Mouse (Mus musculus): ENCODE measurements around the gene Psma6. TPM values are rescaled to one million over a fixed set of nuclear protein-coding genes. Genes with fewer than 3 reads are reported as not detected.

Psma6 gene
- polyA plus RNA-seq, 1 experiment from 2014 or later = 433 TPM

GRCm38 (mm10) chr12:55459739-55460138, 75.7 kb downstream of the Psma6 start:
- DNase-seq (ENCODE audit: low spot score) = no peak
- Histone ChIP-seq H3K27me3 (replicated peaks; ENCODE audit: control insufficient read depth, insufficient read depth, low read length) (no peaks in the 10 kb centered on the region), H3K9me3 (ENCODE audit: control insufficient read depth, low read length) (no peaks in the 10 kb centered on the region), H3K4me1 (replicated peaks; ENCODE audit: control insufficient read depth, insufficient read depth, low read length) (peaks cover 26% of the 10 kb centered on the region), H3K36me3 (ENCODE audit: control insufficient read depth, insufficient read depth, low read length) (no peaks in the 10 kb centered on the region), H3K4me3 (ENCODE audit: low read depth, low read length) (no peak overlapping the region), H3K4me2 (ENCODE audit: low read length) (no peak overlapping the region), H3K27ac (ENCODE audit: low read depth) (no peak overlapping the region), H3K9ac (ENCODE audit: low read length) (no peak overlapping the region)
- 78% methylated on average over 8 of the region's 8 CpGs for WGBS
- no peak for ATAC-seq (replicated peaks; ENCODE audit: low FRiP score, low TSS enrichment, low read depth)

- Histone ChIP-seq H3K9ac (ENCODE audit: low read length) (no peak overlapping the region), H3K9me3 (ENCODE audit: control insufficient read depth, low read length) (no peaks in the 10 kb centered on the region), H3K36me3 (ENCODE audit: control insufficient read depth, insufficient read depth, low read length) (no peaks in the 10 kb centered on the region), H3K4me1 (replicated peaks; ENCODE audit: control insufficient read depth, insufficient read depth, low read length) (peaks cover 34% of the 10 kb centered on the region), H3K4me2 (ENCODE audit: low read length) (no peak overlapping the region), H3K27me3 (replicated peaks; ENCODE audit: control insufficient read depth, insufficient read depth, low read length) (no peaks in the 10 kb centered on the region), H3K27ac (ENCODE audit: low read depth) (peak overlapping the region; percentile 44; the same call in 1 of the 2 replicates), H3K4me3 (ENCODE audit: low read depth, low read length) (no peak overlapping the region)
- 45% methylated on average over 4 of the region's 4 CpGs for WGBS
- ATAC-seq (replicated peaks; ENCODE audit: low FRiP score, low TSS enrichment, low read depth) (no peak), DNase-seq (ENCODE audit: low spot score) (no peak)
Measured at GRCm38 (mm10) chr12:55460900-55461299, 76.9 kb downstream of the Psma6 start.

- H3K4me3 ChIP-seq (ENCODE audit: low read depth, low read length) = no peak overlapping the region
- no peak overlapping the region for H3K9ac ChIP-seq (ENCODE audit: low read length)
- no peak overlapping the region for H3K4me2 ChIP-seq (ENCODE audit: low read length)
- no peaks in the 10 kb centered on the region for H3K36me3 ChIP-seq (ENCODE audit: control insufficient read depth, insufficient read depth, low read length)
- ATAC-seq (replicated peaks; ENCODE audit: low FRiP score, low TSS enrichment, low read depth) = no peak
- 41% methylated on average over 6 of the region's 6 CpGs for WGBS
- peaks cover 34% of the 10 kb centered on the region for H3K4me1 ChIP-seq (replicated peaks; ENCODE audit: control insufficient read depth, insufficient read depth, low read length)
- H3K9me3 ChIP-seq (ENCODE audit: control insufficient read depth, low read length) = no peaks in the 10 kb centered on the region
- H3K27ac ChIP-seq (ENCODE audit: low read depth) = peak overlapping the region; percentile 44; the same call in 1 of the 2 replicates
- DNase-seq (ENCODE audit: low spot score) = no peak
- no peaks in the 10 kb centered on the region for H3K27me3 ChIP-seq (replicated peaks; ENCODE audit: control insufficient read depth, insufficient read depth, low read length)
Measured at GRCm38 (mm10) chr12:55461767-55462166, 77.7 kb downstream of the Psma6 start.

DNA sequence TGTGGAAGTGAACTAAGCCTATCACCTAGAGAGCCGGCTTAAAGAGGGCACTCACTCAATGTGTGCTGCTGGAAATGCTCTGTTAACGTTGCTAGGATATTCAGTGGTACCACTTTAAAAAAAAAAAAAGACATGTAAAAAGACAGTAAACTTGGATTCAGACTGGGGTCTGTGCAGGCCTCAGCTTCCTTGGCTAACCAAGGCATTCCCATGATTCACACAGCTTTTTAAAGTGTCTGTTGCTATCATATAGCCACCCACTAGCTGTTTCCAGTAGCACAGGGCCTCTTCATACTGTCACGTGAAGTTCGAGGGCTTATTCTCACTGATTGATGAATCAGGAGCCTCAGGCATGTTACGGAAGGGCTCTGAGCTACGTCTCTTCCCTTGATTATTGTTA, 78.4 kb downstream of the Psma6 start:
- H3K36me3 ChIP-seq (ENCODE audit: control insufficient read depth, insufficient read depth, low read length) = no peaks in the 10 kb centered on the region
- WGBS = 44% methylated on average over 6 of the region's 6 CpGs
- H3K27ac ChIP-seq (ENCODE audit: low read depth) = peak overlapping the region; percentile 44; the same call in 1 of the 2 replicates
- no peak overlapping the region for H3K4me2 ChIP-seq (ENCODE audit: low read length)
- H3K27me3 ChIP-seq (replicated peaks; ENCODE audit: control insufficient read depth, insufficient read depth, low read length) = no peaks in the 10 kb centered on the region
- no peak for ATAC-seq (replicated peaks; ENCODE audit: low FRiP score, low TSS enrichment, low read depth)
- no peak for DNase-seq (ENCODE audit: low spot score)
- no peak overlapping the region for H3K9ac ChIP-seq (ENCODE audit: low read length)
- no peak overlapping the region for H3K4me3 ChIP-seq (ENCODE audit: low read depth, low read length)
- no peaks in the 10 kb centered on the region for H3K9me3 ChIP-seq (ENCODE audit: control insufficient read depth, low read length)
- H3K4me1 ChIP-seq (replicated peaks; ENCODE audit: control insufficient read depth, insufficient read depth, low read length) = peaks cover 34% of the 10 kb centered on the region

DNA sequence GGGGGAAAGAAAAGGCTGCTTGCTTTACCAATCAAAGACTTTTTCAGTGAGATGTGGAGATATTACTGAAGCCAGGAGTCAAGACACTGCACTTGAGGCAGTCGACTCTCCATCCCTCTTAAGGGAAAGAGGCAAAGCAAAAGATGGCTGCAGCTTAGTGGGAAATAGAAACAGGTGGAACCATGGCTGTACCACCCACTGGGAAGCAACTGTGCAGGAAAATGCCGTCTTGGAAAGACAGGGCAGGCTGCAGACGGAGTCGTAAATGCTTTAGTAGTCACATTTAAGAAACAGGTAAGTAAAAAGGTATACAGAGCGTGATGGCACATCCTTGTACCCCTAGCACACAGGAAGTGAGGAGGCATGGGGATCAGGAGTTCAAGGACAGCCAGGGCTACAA, 79.1 kb downstream of the Psma6 start:
- no peak overlapping the region for H3K4me2 ChIP-seq (ENCODE audit: low read length)
- H3K9ac ChIP-seq (ENCODE audit: low read length) = no peak overlapping the region
- peak overlapping the region; percentile 44; the same call in 1 of the 2 replicates for H3K27ac ChIP-seq (ENCODE audit: low read depth)
- H3K36me3 ChIP-seq (ENCODE audit: control insufficient read depth, insufficient read depth, low read length) = no peaks in the 10 kb centered on the region
- WGBS = 82% methylated on average over 5 of the region's 5 CpGs
- DNase-seq (ENCODE audit: low spot score) (no peak), ATAC-seq (replicated peaks; ENCODE audit: low FRiP score, low TSS enrichment, low read depth) (no peak)
- H3K4me1 ChIP-seq (replicated peaks; ENCODE audit: control insufficient read depth, insufficient read depth, low read length) = peaks cover 37% of the 10 kb centered on the region
- H3K27me3 ChIP-seq (replicated peaks; ENCODE audit: control insufficient read depth, insufficient read depth, low read length) = no peaks in the 10 kb centered on the region
- H3K9me3 ChIP-seq (ENCODE audit: control insufficient read depth, low read length) = no peaks in the 10 kb centered on the region
- H3K4me3 ChIP-seq (ENCODE audit: low read depth, low read length) = no peak overlapping the region

- Histone ChIP-seq H3K9me3 (ENCODE audit: control insufficient read depth, low read length) (no peaks in the 10 kb centered on the region), H3K4me1 (replicated peaks; ENCODE audit: control insufficient read depth, insufficient read depth, low read length) (peaks cover 37% of the 10 kb centered on the region), H3K27ac (ENCODE audit: low read depth) (peak overlapping the region; percentile 54; the same call in 1 of the 2 replicates), H3K36me3 (ENCODE audit: control insufficient read depth, insufficient read depth, low read length) (no peaks in the 10 kb centered on the region), H3K9ac (ENCODE audit: low read length) (no peak overlapping the region), H3K4me2 (ENCODE audit: low read length) (0 out of 2 replicates have a peak overlapping the region, but pooled peaks have one; percentile 2), H3K4me3 (ENCODE audit: low read depth, low read length) (no peak overlapping the region), H3K27me3 (replicated peaks; ENCODE audit: control insufficient read depth, insufficient read depth, low read length) (no peaks in the 10 kb centered on the region)
- DNase-seq (ENCODE audit: low spot score) = peak; percentile 69
- WGBS = 22% methylated on average over 16 of the region's 16 CpGs
- ATAC-seq (replicated peaks; ENCODE audit: low FRiP score, low TSS enrichment, low read depth) = no peak
Measured at GRCm38 (mm10) chr12:55463992-55464845, 80.2 kb downstream of the Psma6 start.

- peak overlapping the region; percentile 11; the same call in 1 of the 2 replicates for H3K27ac ChIP-seq (ENCODE audit: low read depth)
- ATAC-seq (replicated peaks; ENCODE audit: low FRiP score, low TSS enrichment, low read depth) = no peak
- H3K36me3 ChIP-seq (ENCODE audit: control insufficient read depth, insufficient read depth, low read length) = no peaks in the 10 kb centered on the region
- H3K4me3 ChIP-seq (ENCODE audit: low read depth, low read length) = no peak overlapping the region
- H3K9ac ChIP-seq (ENCODE audit: low read length) = no peak overlapping the region
- H3K27me3 ChIP-seq (replicated peaks; ENCODE audit: control insufficient read depth, insufficient read depth, low read length) = no peaks in the 10 kb centered on the region
- 44% methylated on average over 14 of the region's 14 CpGs for WGBS
- no peaks in the 10 kb centered on the region for H3K9me3 ChIP-seq (ENCODE audit: control insufficient read depth, low read length)
- DNase-seq (ENCODE audit: low spot score) = peak; percentile 59
- H3K4me2 ChIP-seq (ENCODE audit: low read length) = peak overlapping the region; percentile 11; the same call in 1 of the 2 replicates
- H3K4me1 ChIP-seq (replicated peaks; ENCODE audit: control insufficient read depth, insufficient read depth, low read length) = peaks cover 37% of the 10 kb centered on the region
Measured at GRCm38 (mm10) chr12:55464846-55465361, 80.9 kb downstream of the Psma6 start.

DNA sequence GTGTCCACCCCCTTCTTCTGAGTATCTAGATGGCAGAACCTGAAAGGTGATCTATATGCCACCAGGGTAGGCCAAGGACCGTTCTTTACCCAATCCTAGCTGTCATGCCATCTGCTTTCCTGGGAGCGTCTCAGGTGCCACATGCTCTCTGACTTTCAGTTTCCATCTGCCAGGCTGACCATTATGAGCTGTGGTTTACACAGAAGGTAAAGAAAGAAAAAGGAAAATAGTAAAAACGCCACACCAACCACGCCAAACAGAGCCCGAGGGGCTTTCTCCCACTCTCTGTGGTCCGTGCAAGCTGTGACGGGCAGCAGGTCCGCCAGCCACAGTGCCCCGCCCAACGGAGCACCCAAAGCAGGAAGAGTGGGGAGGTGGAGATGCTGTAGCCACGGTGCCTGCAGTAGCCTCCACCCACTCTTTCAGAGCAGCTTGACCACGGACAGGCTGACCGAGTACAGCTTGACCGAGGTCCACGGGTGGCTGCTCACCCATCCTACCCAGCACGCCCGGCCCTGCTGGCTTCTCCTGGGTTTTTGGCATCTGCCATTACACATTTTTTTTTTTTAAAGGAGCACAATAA, 81.5 kb downstream of the Psma6 start:
- DNase-seq (ENCODE audit: low spot score) = no peak
- Histone ChIP-seq H3K4me2 (ENCODE audit: low read length) (0 out of 2 replicates have a peak overlapping the region, but pooled peaks have one; percentile 11), H3K27me3 (replicated peaks; ENCODE audit: control insufficient read depth, insufficient read depth, low read length) (no peaks in the 10 kb centered on the region), H3K9ac (ENCODE audit: low read length) (no peak overlapping the region), H3K4me3 (ENCODE audit: low read depth, low read length) (no peak overlapping the region), H3K27ac (ENCODE audit: low read depth) (0 out of 2 replicates have a peak overlapping the region, but pooled peaks have one; percentile 11), H3K36me3 (ENCODE audit: control insufficient read depth, insufficient read depth, low read length) (no peaks in the 10 kb centered on the region), H3K9me3 (ENCODE audit: control insufficient read depth, low read length) (no peaks in the 10 kb centered on the region), H3K4me1 (replicated peaks; ENCODE audit: control insufficient read depth, insufficient read depth, low read length) (peaks cover 37% of the 10 kb centered on the region)
- 85% methylated on average over 17 of the region's 17 CpGs for WGBS
- ATAC-seq (replicated peaks; ENCODE audit: low FRiP score, low TSS enrichment, low read depth) = no peak

Measured in intestine, embryonic 14.5 days (tissue).